Mouse (Mus musculus) lung, adult 2 months (tissue): ENCODE measurements around the gene Fat3.

Experiments
- CTCF ChIP-seq: fragments of 200-500 bp; IDR thresholded peaks from 2 replicates; pipeline ENCODE4 v1.5.1; 2011; ENCODE audit warnings: mild to moderate bottlenecking, low read length, control low read depth; ENCODE audit not compliant: insufficient read depth
- POLR2A ChIP-seq: fragments of 200-500 bp; IDR thresholded peaks from 2 replicates; pipeline ENCODE4 v1.6.1; 2011; ENCODE audit warnings: low read depth, mild to moderate bottlenecking, control low read depth, low read length, borderline replicate concordance; ENCODE audit errors: extremely low read depth

GRCm38 (mm10) chr9:16440638-16441037, 60.4 kb downstream of the Fat3 start:
- TF ChIP-seq POLR2A (no peak), CTCF (no peak)
